Mouse (Mus musculus): ENCODE results near the gene Rcan2.

DNA sequence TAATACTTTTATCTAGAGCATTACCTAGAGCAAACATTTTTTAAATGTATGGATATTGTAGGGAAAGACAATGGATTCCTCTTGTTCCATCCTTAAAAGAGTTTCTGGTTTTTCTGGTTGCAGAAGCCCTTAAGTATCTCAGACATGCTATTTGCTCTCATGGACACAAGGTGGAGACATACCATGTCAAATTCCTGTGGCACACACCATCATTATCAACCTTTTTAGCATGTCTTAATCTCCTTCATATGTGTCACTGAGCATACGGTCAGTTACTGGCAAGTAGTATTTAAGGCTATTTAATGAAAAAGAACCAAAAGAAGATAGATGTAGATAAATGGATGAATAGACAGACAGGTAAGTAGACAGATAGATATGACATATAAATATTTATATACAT, 81.9 kb downstream of the Rcan2 start:
- peak; percentile 47; the same call in 1 of the 2 replicates for TF ChIP-seq CTCF (IDR thresholded peaks at IDR 0.05; ENCODE audit: low read depth)
- TF ChIP-seq EP300 (IDR thresholded peaks at IDR 0.05; ENCODE audit: low read depth): no peak
